Mouse (Mus musculus): ENCODE measurements at regions not wholly inside any gene's neighbourhood (a gene's known extent, or its start where the extent isn't known, plus 50 kb on each side); places are given as distances from the start of the nearest gene placed in this dataset.

- TF ChIP-seq CTCF (IDR thresholded peaks at IDR 0.05; ENCODE audit: insufficient read depth, low read length) (no peak), POLR2A (IDR thresholded peaks at IDR 0.05; ENCODE audit: borderline replicate concordance, extremely low read depth, low read depth, low read length) (no peak)
Measured at GRCm38 (mm10) chr10:53429539-53430344, 50.0 kb upstream of the Cep85l start.

All from lung, adult 2 months (tissue).